Mouse (Mus musculus) limb, embryonic 14.5 days (tissue): ENCODE data around the gene Magi2. TPM values are rescaled to one million over a fixed set of nuclear protein-coding genes. Genes with fewer than 3 reads are reported as not detected.
"Not testable (repeated sequence)": the region's sequence is repeated elsewhere in the genome, so short reads cannot be mapped to it uniquely, and the experiment has no call there.

Experiments used
- ATAC-seq: fragments of 200-750 bp; cut with Nextera tagmentation; 2 replicates; pipeline ENCODE4 v1.8.0; 2017; ENCODE audit warnings: low read depth, moderate number of reproducible peaks, moderate TSS enrichment; ENCODE audit not compliant: low FRiP score
- DNase-seq: peaks from one replicate; pipeline ENCODE4 v3.0.0-alpha.2; 2015; ENCODE audit warnings: low spot score
- H3K27ac ChIP-seq: fragments of 300-500 bp; sonication (generic); replicated peaks from 2 replicates; pipeline ENCODE4 v1.5.1; 2014; ENCODE audit warnings: low read depth, mild to moderate bottlenecking, low read length, moderate library complexity, mixed read lengths
- H3K27me3 ChIP-seq: fragments of 300-500 bp; sonication (generic); 2 replicates; pipeline ENCODE4 v1.6.1; 2014; ENCODE audit warnings: low read length, mixed read lengths; ENCODE audit not compliant: control insufficient read depth, insufficient read depth
- H3K36me3 ChIP-seq: fragments of 300-500 bp; sonication (generic); 2 replicates; pipeline ENCODE4 v1.6.1; 2014; ENCODE audit warnings: mild to moderate bottlenecking, low read length, moderate library complexity, mixed read lengths; ENCODE audit not compliant: control insufficient read depth, insufficient read depth
- H3K4me1 ChIP-seq: fragments of 300-500 bp; sonication (generic); 2 replicates; pipeline ENCODE4 v1.6.1; 2014; ENCODE audit warnings: antibody characterized with exemption, low read length, mixed read lengths; ENCODE audit not compliant: control insufficient read depth, insufficient read depth
- H3K4me2 ChIP-seq: fragments of 300-500 bp; sonication (generic); replicated peaks from 2 replicates; pipeline ENCODE4 v1.6.1; 2014; ENCODE audit warnings: low read depth, mild to moderate bottlenecking, low read length, moderate library complexity; ENCODE audit not compliant: severe bottlenecking
- H3K4me3 ChIP-seq: fragments of 300-500 bp; sonication (generic); replicated peaks from 2 replicates; pipeline ENCODE4 v1.5.1; 2014; ENCODE audit warnings: low read length
- H3K9ac ChIP-seq: fragments of 300-500 bp; sonication (generic); 2 replicates; pipeline ENCODE4 v1.6.1; 2014; ENCODE audit warnings: mild to moderate bottlenecking, low read depth, low read length, moderate library complexity; ENCODE audit not compliant: severe bottlenecking
- H3K9me3 ChIP-seq: fragments of 300-500 bp; sonication (generic); 2 replicates; pipeline ENCODE4 v1.6.1; 2016; ENCODE audit warnings: low read length; ENCODE audit not compliant: control insufficient read depth
- POLR2A ChIP-seq: fragments of 200-500 bp; IDR thresholded peaks from 2 replicates; pipeline ENCODE4 v1.8.0; 2012; ENCODE audit warnings: inconsistent platforms, mild to moderate bottlenecking, moderate library complexity, borderline replicate concordance; ENCODE audit not compliant: insufficient read depth, insufficient read length; ENCODE audit errors: extremely low read depth
- WGBS: fragments of 180-500 bp; shearing (Covaris S2); extraction: QIAGEN DNeasy Blood & Tissue Kit; methylation state at CpG from one replicate; pipeline ENCODE4 v1.1.7; 2014; 5-methylcytosine and 5-hydroxymethylcytosine counted together
- polyA plus RNA-seq, 2 experiments: library from polyadenylated mRNA; depleted of rRNA in 1 of 2; stranded (reverse) in 1 of 2; unstranded in 1 of 2; fragments of >200 nt; fragmentation: Nextera tagmentation in 1 of 2; extraction: Ambion mirVana in 1 of 2; gene quantifications; 2 replicates each; pipeline versions ENCODE4 v1.2.1 to v1.2.3; 2012 to 2014

The Magi2 gene
- polyA plus RNA-seq, 2 experiments, result 4.0 to 4.5 TPM

GRCm38 (mm10) chr5:20710845-20711244 is 1484.0 kb downstream of the Magi2 start:
- H3K4me3 ChIP-seq, H3K9ac ChIP-seq, ATAC-seq, H3K27ac ChIP-seq, DNase-seq, H3K27me3 ChIP-seq, H3K4me1 ChIP-seq, H3K9me3 ChIP-seq, H3K36me3 ChIP-seq, H3K4me2 ChIP-seq: not testable (repeated sequence)
- WGBS, result 90% methylated on average over 6 of the region's 6 CpGs

DNA sequence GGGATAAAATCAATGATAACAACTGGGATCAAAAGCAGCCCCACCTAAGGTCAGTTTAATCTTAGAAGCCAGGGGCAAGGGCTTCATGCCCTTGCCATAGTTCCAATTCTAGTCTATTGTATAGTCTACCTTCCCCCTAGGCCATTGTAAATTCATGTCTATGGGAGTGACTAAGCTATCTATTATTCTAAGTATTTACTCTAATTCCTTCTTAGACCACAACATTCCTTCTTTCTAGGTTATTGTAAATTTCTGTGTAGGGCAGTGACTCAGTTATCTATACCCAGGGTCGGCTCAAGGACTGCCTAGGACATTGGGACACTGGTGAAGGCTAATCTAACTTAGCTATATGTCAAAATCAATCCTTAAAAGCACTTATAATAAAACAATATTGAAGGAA is 1487.8 kb downstream of the Magi2 start:
- 93% methylated on average over 1 of the region's 1 CpGs for WGBS

DNA sequence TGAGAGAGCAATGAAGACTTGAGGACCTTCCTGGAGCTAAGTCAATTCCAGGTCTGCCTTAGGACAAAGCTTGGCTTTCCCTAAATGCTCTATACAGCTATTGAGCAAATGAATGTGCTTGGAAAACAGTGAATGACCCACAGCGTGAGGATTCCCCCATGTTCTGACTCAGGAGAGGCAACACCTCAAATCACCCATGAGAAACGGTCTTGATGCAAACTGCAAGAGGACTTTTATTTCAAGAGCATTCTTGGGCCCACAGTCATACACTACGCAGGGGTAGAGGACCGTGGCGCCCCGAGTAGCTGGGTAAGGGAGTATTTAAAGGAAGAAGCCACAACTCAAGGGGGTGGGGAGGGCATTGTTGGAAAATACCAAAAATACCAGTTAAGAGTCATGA is 1489.1 kb downstream of the Magi2 start:
- not testable (repeated sequence) for H3K4me3 ChIP-seq, H3K9ac ChIP-seq, ATAC-seq, H3K4me2 ChIP-seq, H3K36me3 ChIP-seq, H3K27ac ChIP-seq, DNase-seq, H3K4me1 ChIP-seq, H3K9me3 ChIP-seq, H3K27me3 ChIP-seq
- 91% methylated on average over 6 of the region's 6 CpGs for WGBS

More for the DNA sequence above, 1487.8 kb downstream of the Magi2 start:
- ATAC-seq, H3K27me3 ChIP-seq, H3K36me3 ChIP-seq, H3K9ac ChIP-seq, H3K4me3 ChIP-seq, H3K4me1 ChIP-seq, H3K27ac ChIP-seq, H3K9me3 ChIP-seq, DNase-seq, H3K4me2 ChIP-seq: not testable (repeated sequence)

DNA sequence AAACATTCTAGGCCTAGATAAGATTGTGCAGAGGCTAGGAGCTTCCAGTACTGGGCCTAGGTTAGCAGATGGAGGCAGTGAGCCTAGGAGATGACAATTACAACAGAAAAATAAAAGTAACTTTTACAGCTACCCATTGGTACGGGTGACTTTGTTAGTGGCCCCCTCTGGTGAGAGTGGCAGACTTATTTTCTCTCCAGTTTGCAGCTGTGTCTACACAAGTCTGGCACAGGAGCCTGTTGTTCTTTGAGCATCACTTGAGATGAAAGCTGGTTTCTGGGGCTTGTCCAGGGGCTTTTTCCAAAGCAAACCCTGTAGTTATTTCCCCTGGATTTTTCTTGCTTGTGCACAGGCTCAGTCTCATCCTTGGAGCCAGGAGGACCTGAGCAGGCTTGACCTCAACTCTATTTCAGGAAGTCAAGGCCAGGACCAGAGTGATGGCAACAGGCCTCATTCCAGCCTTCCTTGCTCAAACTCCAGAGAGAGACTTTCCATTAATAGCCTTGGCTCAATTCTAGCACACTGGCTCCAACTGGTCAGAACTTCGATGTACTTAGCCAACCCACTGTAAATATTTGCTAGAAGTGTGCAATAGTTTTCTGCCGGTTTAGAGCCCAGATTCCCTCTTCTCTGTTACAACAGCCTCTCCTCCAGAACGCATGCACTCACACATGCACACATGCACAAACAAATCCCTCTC is 1493.5 kb downstream of the Magi2 start:
- H3K36me3 ChIP-seq, result no peaks in the 10 kb centered on the region
- DNase-seq (no peak), ATAC-seq (no peak)
- no peaks in the 10 kb centered on the region for H3K9me3 ChIP-seq
- H3K9ac ChIP-seq, result no peak overlapping the region
- no peak overlapping the region for H3K4me3 ChIP-seq
- H3K27ac ChIP-seq, result no peak overlapping the region
- H3K27me3 ChIP-seq, result no peaks in the 10 kb centered on the region
- no peak for TF ChIP-seq POLR2A
- H3K4me1 ChIP-seq, result no peaks in the 10 kb centered on the region
- no peak overlapping the region for H3K4me2 ChIP-seq
- 64% methylated on average over 4 of the region's 4 CpGs for WGBS

- not testable (repeated sequence) for H3K4me3 ChIP-seq, H3K27me3 ChIP-seq, H3K4me1 ChIP-seq, H3K36me3 ChIP-seq, H3K4me2 ChIP-seq, H3K9ac ChIP-seq, DNase-seq, ATAC-seq, H3K27ac ChIP-seq, H3K9me3 ChIP-seq
- WGBS, result 74% methylated on average over 4 of the region's 4 CpGs
These were observed 1496.4 kb downstream of the Magi2 start for GRCm38 (mm10) chr5:20723226-20723625.

DNA sequence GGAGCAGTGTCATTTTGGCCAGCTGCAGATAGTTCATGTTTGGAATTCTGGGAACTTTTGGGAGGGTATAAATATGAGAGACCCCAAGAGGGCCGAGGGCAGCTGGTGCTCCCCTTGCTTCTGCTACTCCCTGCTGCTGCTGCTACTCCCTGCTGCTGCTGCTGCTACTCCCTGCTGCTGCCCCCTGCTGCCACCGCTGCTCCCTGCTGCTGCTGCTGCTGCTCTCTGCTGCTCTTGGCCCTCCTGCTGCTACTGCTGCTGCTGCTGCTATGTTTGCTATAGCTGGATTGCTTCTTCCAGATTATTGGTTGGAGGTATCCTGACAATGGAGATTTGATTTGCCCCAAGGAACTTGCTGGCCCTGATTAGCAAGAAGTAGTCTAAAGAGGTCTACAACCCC is 1512.0 kb downstream of the Magi2 start:
- H3K4me2 ChIP-seq, result no peak overlapping the region
- WGBS, result 61% methylated on average over 2 of the region's 2 CpGs
- no peaks in the 10 kb centered on the region for H3K27me3 ChIP-seq
- ATAC-seq (no peak), DNase-seq (no peak)
- H3K9me3 ChIP-seq, result no peaks in the 10 kb centered on the region
- no peak overlapping the region for H3K27ac ChIP-seq
- no peak overlapping the region for H3K9ac ChIP-seq
- TF ChIP-seq POLR2A, result no peak
- H3K36me3 ChIP-seq, result no peaks in the 10 kb centered on the region
- H3K4me3 ChIP-seq, result no peak overlapping the region
- no peaks in the 10 kb centered on the region for H3K4me1 ChIP-seq
